Mouse (Mus musculus) ovary, adult 18-20 months (tissue): Measurements from ENCODE around the gene Rpl32.
"Not testable (repeated sequence)": the region's sequence is repeated elsewhere in the genome, so short reads cannot be mapped to it uniquely, and the experiment has no call there.

ENCODE experiments used
- DNase-seq: peaks from one replicate; pipeline ENCODE4 v3.0.0; 2022; ENCODE audit warnings: low spot score, mixed read lengths

Rpl32 gene

GRCm38 (mm10) chr6:115808488-115809231 lies at the start of gene Rpl32:
Gene Rpl32 (minus strand): TSS chr6:115808747.
- DNase-seq = peak; percentile 68

- DNase-seq = no peak
Measured at GRCm38 (mm10) chr6:115856361-115856745, 47.8 kb upstream of the Rpl32 start.

GRCm38 (mm10) chr6:115855733-115856360 lies 47.3 kb upstream of the Rpl32 start:
- DNase-seq = no peak

GRCm38 (mm10) chr6:115854432-115854831 lies 45.9 kb upstream of the Rpl32 start:
- no peak for DNase-seq

GRCm38 (mm10) chr6:115853985-115854384 lies 45.4 kb upstream of the Rpl32 start:
- DNase-seq = no peak

GRCm38 (mm10) chr6:115853091-115853813 lies 44.7 kb upstream of the Rpl32 start, which contains the start of the genes Mbd4 and Ift122:
Gene Mbd4 (minus strand): TSS chr6:115853371.
Gene Ift122 (plus strand): TSS chr6:115853470.
- peak; percentile 98 for DNase-seq

- DNase-seq = no peak
Measured at GRCm38 (mm10) chr6:115852446-115853090, 44.0 kb upstream of the Rpl32 start.

- no peak for DNase-seq
Measured at GRCm38 (mm10) chr6:115848598-115849304, 40.2 kb upstream of the Rpl32 start.

- no peak for DNase-seq
Measured at GRCm38 (mm10) chr6:115846640-115847411, 38.3 kb upstream of the Rpl32 start.

GRCm38 (mm10) chr6:115845006-115845405 lies 36.5 kb upstream of the Rpl32 start:
- no peak for DNase-seq

- DNase-seq = no peak
Measured at GRCm38 (mm10) chr6:115838745-115839144, 30.2 kb upstream of the Rpl32 start.

- DNase-seq = peak; percentile 68
Measured at GRCm38 (mm10) chr6:115838161-115838597, 29.6 kb upstream of the Rpl32 start, which contains the start of gene Efcab12. Gene Efcab12 (minus strand): TSS chr6:115838412.

GRCm38 (mm10) chr6:115833861-115834260 lies 25.3 kb upstream of the Rpl32 start:
- DNase-seq = no peak

- DNase-seq = no peak
Measured at GRCm38 (mm10) chr6:115832152-115832850, 23.8 kb upstream of the Rpl32 start.

GRCm38 (mm10) chr6:115830779-115831601 lies 22.4 kb upstream of the Rpl32 start:
- DNase-seq = no peak

GRCm38 (mm10) chr6:115823850-115824464 lies 15.4 kb upstream of the Rpl32 start:
- DNase-seq = not testable (repeated sequence)

GRCm38 (mm10) chr6:115821216-115821993 lies 12.9 kb upstream of the Rpl32 start:
- no peak for DNase-seq

- DNase-seq = no peak
Measured at GRCm38 (mm10) chr6:115818129-115818528, 9.6 kb upstream of the Rpl32 start.
